Mouse (Mus musculus) kidney, embryonic 16.5 days (tissue): ENCODE data around the gene Gphb5. TPM values are rescaled to one million over a fixed set of nuclear protein-coding genes. Genes with fewer than 3 reads are reported as not detected.
"Not testable (repeated sequence)": the region's sequence is repeated elsewhere in the genome, so short reads cannot be mapped to it uniquely, and the experiment has no call there.

Experiments used
- ATAC-seq: fragments of 200-750 bp; cut with Nextera tagmentation; 2 replicates; pipeline ENCODE4 v1.8.0; 2017; ENCODE audit warnings: moderate TSS enrichment; ENCODE audit not compliant: low FRiP score, low TSS enrichment
- H3K27ac ChIP-seq: fragments of 300-500 bp; sonication (generic); 2 replicates; pipeline ENCODE4 v1.5.1; 2014; ENCODE audit warnings: low read length
- H3K27me3 ChIP-seq: fragments of 300-500 bp; sonication (generic); 2 replicates; pipeline ENCODE4 v1.6.1; 2014; ENCODE audit warnings: low read length, control low read depth, mixed read lengths; ENCODE audit not compliant: insufficient read depth
- H3K36me3 ChIP-seq: fragments of 300-500 bp; sonication (generic); 2 replicates; pipeline ENCODE4 v1.6.1; 2014; ENCODE audit warnings: low read length, control low read depth, mixed read lengths; ENCODE audit not compliant: insufficient read depth
- H3K4me1 ChIP-seq: fragments of 300-500 bp; sonication (generic); 2 replicates; pipeline ENCODE4 v1.6.1; 2014; ENCODE audit warnings: low read length, control low read depth, mixed read lengths; ENCODE audit not compliant: insufficient read depth
- H3K4me2 ChIP-seq: fragments of 300-500 bp; sonication (generic); replicated peaks from 2 replicates; pipeline ENCODE4 v1.6.1; 2014; ENCODE audit warnings: low read depth, low read length
- H3K4me3 ChIP-seq: fragments of 300-500 bp; sonication (generic); 2 replicates; pipeline ENCODE4 v1.5.1; 2014; ENCODE audit warnings: mild to moderate bottlenecking, low read length
- H3K9ac ChIP-seq: fragments of 300-500 bp; sonication (generic); replicated peaks from 2 replicates; pipeline ENCODE4 v1.6.1; 2014; ENCODE audit warnings: low read length
- H3K9me3 ChIP-seq: fragments of 300-500 bp; sonication (generic); 2 replicates; pipeline ENCODE4 v1.6.1; 2016; ENCODE audit warnings: low read length, control low read depth
- WGBS: fragments of 180-500 bp; shearing (Covaris S2); extraction: QIAGEN DNeasy Blood & Tissue Kit; methylation state at CpG from one replicate; pipeline ENCODE4 v1.1.7; 2014; 5-methylcytosine and 5-hydroxymethylcytosine counted together
- polyA plus RNA-seq: library from polyadenylated mRNA; unstranded; fragments of >200 nt; fragmentation: Nextera tagmentation; extraction: Ambion mirVana; gene quantifications from 2 replicates; pipeline ENCODE4 v1.2.1, GENCODE M21; 2015

The Gphb5 gene
- polyA plus RNA-seq, 1 experiment from 2014 or later, result not detected

- H3K4me3 ChIP-seq, result no peak overlapping the region
- H3K4me1 ChIP-seq, result peaks cover 11% of the 10 kb centered on the region; the same call in 1 of the 2 replicates
- no peaks in the 10 kb centered on the region for H3K27me3 ChIP-seq
- no peak overlapping the region for H3K9ac ChIP-seq
- H3K9me3 ChIP-seq, result no peaks in the 10 kb centered on the region
- ATAC-seq, result no peak
- H3K36me3 ChIP-seq, result peaks cover 24% of the 10 kb centered on the region
- WGBS, result 75% methylated on average over 5 of the region's 5 CpGs
- no peak overlapping the region for H3K27ac ChIP-seq
- no peak overlapping the region for H3K4me2 ChIP-seq
Measured at GRCm38 (mm10) chr12:75448921-75449320, 32.3 kb upstream of the Gphb5 start.

GRCm38 (mm10) chr12:75446245-75446644 is 29.7 kb upstream of the Gphb5 start:
- no peak for ATAC-seq
- no peak overlapping the region for H3K4me3 ChIP-seq
- no peak overlapping the region for H3K27ac ChIP-seq
- 88% methylated on average over 7 of the region's 7 CpGs for WGBS
- peaks cover 5% of the 10 kb centered on the region; the same call in 1 of the 2 replicates for H3K36me3 ChIP-seq
- H3K9me3 ChIP-seq, result no peaks in the 10 kb centered on the region
- H3K4me2 ChIP-seq, result no peak overlapping the region
- no peaks in the 10 kb centered on the region for H3K27me3 ChIP-seq
- H3K9ac ChIP-seq, result no peak overlapping the region
- peaks cover 11% of the 10 kb centered on the region; the same call in 1 of the 2 replicates for H3K4me1 ChIP-seq

- not testable (repeated sequence) for H3K4me3 ChIP-seq, H3K9ac ChIP-seq, H3K27ac ChIP-seq, H3K27me3 ChIP-seq, ATAC-seq, H3K9me3 ChIP-seq, H3K4me1 ChIP-seq, H3K36me3 ChIP-seq, H3K4me2 ChIP-seq
- 88% methylated on average over 6 of the region's 6 CpGs for WGBS
Measured at GRCm38 (mm10) chr12:75432400-75432799, 15.8 kb upstream of the Gphb5 start.

GRCm38 (mm10) chr12:75429685-75430396 is 13.3 kb upstream of the Gphb5 start:
- no peak overlapping the region for H3K4me3 ChIP-seq
- no peak overlapping the region for H3K4me2 ChIP-seq
- H3K27ac ChIP-seq, result no peak overlapping the region
- H3K27me3 ChIP-seq, result no peaks in the 10 kb centered on the region
- WGBS, result 80% methylated on average over 1 of the region's 1 CpGs
- ATAC-seq, result no peak
- H3K4me1 ChIP-seq, result no peaks in the 10 kb centered on the region
- no peak overlapping the region for H3K9ac ChIP-seq
- H3K36me3 ChIP-seq, result no peaks in the 10 kb centered on the region
- H3K9me3 ChIP-seq, result no peaks in the 10 kb centered on the region; the same call in 1 of the 2 replicates

- no peak overlapping the region for H3K4me3 ChIP-seq
Measured at GRCm38 (mm10) chr12:75428719-75429118, 12.1 kb upstream of the Gphb5 start.

GRCm38 (mm10) chr12:75425882-75426281 is 9.3 kb upstream of the Gphb5 start:
- Histone ChIP-seq H3K9me3 (no peaks in the 10 kb centered on the region), H3K27ac (no peak overlapping the region), H3K36me3 (no peaks in the 10 kb centered on the region), H3K9ac (no peak overlapping the region), H3K27me3 (no peaks in the 10 kb centered on the region), H3K4me1 (no peaks in the 10 kb centered on the region), H3K4me2 (no peak overlapping the region), H3K4me3 (no peak overlapping the region)
- peak; percentile 39; the same call in 1 of the 2 replicates for ATAC-seq
- 74% methylated on average over 7 of the region's 7 CpGs for WGBS

More at GRCm38 (mm10) chr12:75428719-75429118, 12.1 kb upstream of the Gphb5 start:
- ATAC-seq, result no peak
- Histone ChIP-seq H3K27me3 (no peaks in the 10 kb centered on the region), H3K4me2 (no peak overlapping the region), H3K9me3 (no peaks in the 10 kb centered on the region; the same call in 1 of the 2 replicates), H3K27ac (no peak overlapping the region), H3K36me3 (no peaks in the 10 kb centered on the region), H3K4me1 (no peaks in the 10 kb centered on the region), H3K9ac (no peak overlapping the region)
- 85% methylated on average over 6 of the region's 6 CpGs for WGBS

GRCm38 (mm10) chr12:75424817-75425216 is 8.2 kb upstream of the Gphb5 start:
- no peak overlapping the region for H3K4me2 ChIP-seq
- no peak overlapping the region for H3K4me3 ChIP-seq
- no peak overlapping the region for H3K9ac ChIP-seq
- no peaks in the 10 kb centered on the region for H3K4me1 ChIP-seq
- H3K36me3 ChIP-seq, result no peaks in the 10 kb centered on the region
- 89% methylated on average over 4 of the region's 4 CpGs for WGBS
- no peak for ATAC-seq
- H3K27me3 ChIP-seq, result no peaks in the 10 kb centered on the region
- H3K9me3 ChIP-seq, result no peaks in the 10 kb centered on the region
- H3K27ac ChIP-seq, result no peak overlapping the region

GRCm38 (mm10) chr12:75424359-75424758 is 7.8 kb upstream of the Gphb5 start:
- Histone ChIP-seq H3K36me3 (no peaks in the 10 kb centered on the region), H3K9me3 (no peaks in the 10 kb centered on the region), H3K4me3 (no peak overlapping the region), H3K27ac (no peak overlapping the region), H3K27me3 (no peaks in the 10 kb centered on the region), H3K9ac (no peak overlapping the region), H3K4me2 (no peak overlapping the region), H3K4me1 (no peaks in the 10 kb centered on the region)
- ATAC-seq, result no peak
- WGBS, result 71% methylated on average over 7 of the region's 7 CpGs

GRCm38 (mm10) chr12:75414991-75415390 is 1.6 kb downstream of the Gphb5 start:
- H3K4me1 ChIP-seq, result no peaks in the 10 kb centered on the region
- H3K4me3 ChIP-seq, result no peak overlapping the region
- no peak for ATAC-seq
- H3K4me2 ChIP-seq, result no peak overlapping the region
- H3K27ac ChIP-seq, result no peak overlapping the region
- no peaks in the 10 kb centered on the region for H3K36me3 ChIP-seq
- 65% methylated on average over 6 of the region's 6 CpGs for WGBS
- no peaks in the 10 kb centered on the region for H3K9me3 ChIP-seq
- no peak overlapping the region for H3K9ac ChIP-seq
- H3K27me3 ChIP-seq, result no peaks in the 10 kb centered on the region

GRCm38 (mm10) chr12:75412964-75413363 is 3.6 kb downstream of the Gphb5 start:
- no peak overlapping the region for H3K4me2 ChIP-seq
- H3K9ac ChIP-seq, result no peak overlapping the region
- ATAC-seq, result no peak
- H3K36me3 ChIP-seq, result no peaks in the 10 kb centered on the region
- H3K9me3 ChIP-seq, result no peaks in the 10 kb centered on the region
- H3K27ac ChIP-seq, result no peak overlapping the region
- no peak overlapping the region for H3K4me3 ChIP-seq
- H3K4me1 ChIP-seq, result no peaks in the 10 kb centered on the region
- H3K27me3 ChIP-seq, result no peaks in the 10 kb centered on the region
- 75% methylated on average over 9 of the region's 9 CpGs for WGBS
